Mouse (Mus musculus) c-Kit-positive CD71-negative TER-119-negative erythroid progenitor cells, embryonic 14.5 days (primary cell): ENCODE measurements around the gene Wfdc21.
A peak's percentile ranks its signal among the peaks of the same experiment; 100 is the strongest.

ENCODE experiments used
- DNase-seq: peaks from one replicate; pipeline ENCODE4 v3.0.0-alpha.2; 2013; ENCODE audit warnings: low read depth

The Wfdc21 gene

GRCm38 (mm10) chr11:83753581-83754181 is 6.9 kb downstream of the Wfdc21 start, which contains the start of gene Heatr6:
Gene Heatr6, plus strand, starts transcription at chr11:83753696.
- DNase-seq = peak; percentile 79

- DNase-seq = no peak
Measured at GRCm38 (mm10) chr11:83754227-83754626, 7.5 kb downstream of the Wfdc21 start.

GRCm38 (mm10) chr11:83767306-83767705 is 20.6 kb downstream of the Wfdc21 start:
- DNase-seq = no peak

GRCm38 (mm10) chr11:83768976-83769375 is 22.2 kb downstream of the Wfdc21 start:
- no peak for DNase-seq

- no peak for DNase-seq
Measured at GRCm38 (mm10) chr11:83771014-83771413, 24.3 kb downstream of the Wfdc21 start.

- no peak for DNase-seq
Measured at GRCm38 (mm10) chr11:83772341-83772740, 25.6 kb downstream of the Wfdc21 start.

GRCm38 (mm10) chr11:83773691-83774090 is 27.0 kb downstream of the Wfdc21 start:
- DNase-seq = no peak

GRCm38 (mm10) chr11:83774324-83774723 is 27.6 kb downstream of the Wfdc21 start:
- DNase-seq = no peak

- DNase-seq = no peak
Measured at GRCm38 (mm10) chr11:83776798-83777197, 30.1 kb downstream of the Wfdc21 start.

- no peak for DNase-seq
Measured at GRCm38 (mm10) chr11:83783931-83784600, 37.3 kb downstream of the Wfdc21 start.

GRCm38 (mm10) chr11:83784661-83785060 is 37.9 kb downstream of the Wfdc21 start:
- no peak for DNase-seq

- peak; percentile 78 for DNase-seq
Measured at GRCm38 (mm10) chr11:83785366-83785765, 38.6 kb downstream of the Wfdc21 start.

- DNase-seq = no peak
Measured at GRCm38 (mm10) chr11:83786835-83787234, 40.1 kb downstream of the Wfdc21 start.

- DNase-seq = no peak
Measured at GRCm38 (mm10) chr11:83787401-83788021, 40.8 kb downstream of the Wfdc21 start.

GRCm38 (mm10) chr11:83788331-83788730 is 41.6 kb downstream of the Wfdc21 start:
- DNase-seq = no peak

- peak; percentile 62 for DNase-seq
Measured at GRCm38 (mm10) chr11:83789259-83789658, 42.5 kb downstream of the Wfdc21 start.

GRCm38 (mm10) chr11:83791133-83791532 is 44.4 kb downstream of the Wfdc21 start:
- no peak for DNase-seq

- DNase-seq = no peak
Measured at GRCm38 (mm10) chr11:83792316-83792914, 45.7 kb downstream of the Wfdc21 start.

GRCm38 (mm10) chr11:83793264-83793663 is 46.5 kb downstream of the Wfdc21 start:
- DNase-seq = no peak

GRCm38 (mm10) chr11:83796112-83796511 is 49.4 kb downstream of the Wfdc21 start:
- DNase-seq = no peak

- DNase-seq = no peak
Measured at GRCm38 (mm10) chr11:83796980-83797608, 50.4 kb downstream of the Wfdc21 start.

- DNase-seq = no peak
Measured at GRCm38 (mm10) chr11:83799871-83800430, 53.2 kb downstream of the Wfdc21 start.
